Mouse (Mus musculus): ENCODE measurements around the gene Rab3a.

The Rab3a gene

GRCm38 (mm10) chr8:70758616-70759561 lies 4.4 kb downstream of the Rab3a start:
- peak; percentile 47 for DNase-seq (ENCODE audit: low spot score)

DNA sequence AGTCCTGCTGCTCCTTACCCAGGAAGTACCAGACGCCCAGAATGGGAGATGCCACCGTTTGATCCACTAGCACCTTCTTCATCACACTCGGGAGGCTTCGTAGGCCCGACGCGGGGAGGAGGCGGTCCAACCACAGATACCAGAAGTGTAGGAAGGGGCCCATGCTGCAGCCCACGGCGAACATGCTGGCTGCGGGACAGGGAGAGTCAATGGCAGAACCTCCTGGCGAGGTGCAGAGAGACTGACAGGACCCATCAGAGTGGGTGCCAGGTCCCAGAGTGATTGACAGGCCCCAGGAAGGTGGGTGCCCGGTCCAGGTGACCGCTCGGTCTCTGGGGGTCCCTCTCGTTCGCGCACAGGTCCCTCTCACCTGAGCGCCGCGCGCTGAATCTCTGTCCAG lies 5.9 kb downstream of the Rab3a start:
- DNase-seq (ENCODE audit: low spot score) = no peak

DNA sequence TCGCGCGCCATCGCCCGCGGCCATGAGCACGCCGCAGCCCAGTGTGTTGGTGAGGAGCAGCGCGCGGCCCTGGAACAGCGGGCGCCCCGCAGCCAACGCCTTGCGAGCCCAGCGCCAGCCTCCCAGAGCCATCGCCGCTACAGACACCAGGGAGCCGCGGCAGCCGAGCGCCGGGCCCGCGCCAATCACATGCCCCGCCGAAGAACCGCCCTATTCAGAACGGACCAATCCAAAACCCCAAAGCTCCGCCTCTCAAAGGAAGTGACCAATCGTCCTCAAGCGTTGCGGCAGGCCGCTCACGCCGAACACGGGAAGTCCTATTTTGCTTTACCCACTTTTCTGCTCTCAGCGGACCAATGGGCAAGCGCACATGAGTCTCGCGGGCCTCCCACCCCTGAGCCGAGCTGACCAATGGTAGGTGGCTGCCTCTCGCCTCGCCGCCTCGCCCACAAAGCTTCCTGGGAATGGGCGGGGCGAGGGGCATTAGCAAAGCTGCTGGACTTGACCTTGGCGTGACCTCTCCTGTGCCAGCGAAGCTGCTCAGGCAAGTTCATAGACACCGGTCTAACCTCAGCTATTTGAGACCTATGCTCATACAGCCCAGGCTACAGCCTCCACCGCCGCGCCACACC lies 6.4 kb downstream of the Rab3a start, which contains the start of gene Mpv17l2:
Gene Mpv17l2 (minus strand): TSS at position 172 of the 632 bp plus-strand sequence.
- DNase-seq (ENCODE audit: low spot score) = peak; percentile 98

DNA sequence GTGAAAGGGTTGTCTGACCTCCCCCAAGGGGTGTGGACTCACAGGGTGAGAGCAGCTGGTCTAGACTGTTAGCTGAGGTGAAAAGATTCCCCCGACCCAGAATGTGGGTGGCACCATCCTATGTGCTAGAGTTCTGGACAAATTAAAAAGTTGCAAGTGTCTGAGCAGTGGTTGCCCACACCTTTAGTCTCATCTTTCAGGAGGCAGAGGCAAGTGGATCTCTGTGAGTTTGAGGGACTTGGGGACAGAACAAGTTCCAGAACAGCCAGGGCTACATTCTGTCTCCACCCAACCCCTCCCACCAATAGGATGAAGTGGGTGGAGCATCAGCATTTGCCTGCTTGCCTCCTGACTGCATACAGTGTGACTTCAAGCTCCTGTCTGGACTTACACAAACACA lies 7.6 kb downstream of the Rab3a start:
- no peak for DNase-seq (ENCODE audit: low spot score)

GRCm38 (mm10) chr8:70763354-70763753 lies 8.9 kb downstream of the Rab3a start:
- no peak for DNase-seq (ENCODE audit: low spot score)

DNA sequence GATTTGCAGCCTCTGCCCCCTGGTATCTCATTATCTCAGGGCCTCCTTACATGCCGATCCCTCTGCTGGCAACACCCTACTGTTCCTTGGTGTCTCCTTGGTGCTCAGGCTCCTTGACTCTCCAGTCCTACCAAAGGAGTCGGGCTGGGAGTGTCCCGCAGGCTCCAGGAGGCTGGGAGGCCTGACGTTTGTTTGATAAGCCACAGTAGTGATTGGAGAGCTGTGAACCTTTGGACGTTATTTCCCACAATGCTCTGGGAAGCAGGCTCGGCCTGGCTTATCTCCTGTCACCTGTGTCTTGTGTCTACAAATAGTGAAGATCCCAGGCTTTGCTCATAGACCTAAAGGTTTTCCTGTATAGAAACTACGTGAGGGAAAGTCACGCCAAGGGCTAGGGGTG lies 9.5 kb downstream of the Rab3a start:
- no peak for DNase-seq (ENCODE audit: low spot score)

- no peak for DNase-seq (ENCODE audit: low spot score)
Measured at GRCm38 (mm10) chr8:70764676-70765075, 10.2 kb downstream of the Rab3a start.

DNA sequence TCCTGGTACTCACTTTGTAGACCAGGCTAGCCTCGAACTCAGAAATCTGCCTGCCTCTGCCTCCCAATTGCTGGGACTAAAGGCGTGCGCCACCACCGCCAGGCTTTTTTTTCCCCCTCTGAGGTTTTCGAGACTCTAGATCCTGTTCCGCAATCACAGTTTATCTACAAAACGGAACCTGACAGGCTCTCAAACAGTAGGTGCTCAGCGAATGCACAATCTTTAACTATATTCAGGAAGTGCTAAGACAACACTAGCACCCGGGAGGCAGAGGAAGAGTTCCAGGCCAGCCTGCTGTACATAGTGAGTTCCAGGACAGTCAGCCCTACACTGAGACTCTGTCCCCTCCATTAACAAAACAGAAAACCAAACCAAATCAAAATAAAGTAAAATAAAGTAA lies 10.8 kb downstream of the Rab3a start:
- no peak for DNase-seq (ENCODE audit: low spot score)

GRCm38 (mm10) chr8:70765838-70766570 lies 11.5 kb downstream of the Rab3a start:
- no peak for DNase-seq (ENCODE audit: low spot score)

DNA sequence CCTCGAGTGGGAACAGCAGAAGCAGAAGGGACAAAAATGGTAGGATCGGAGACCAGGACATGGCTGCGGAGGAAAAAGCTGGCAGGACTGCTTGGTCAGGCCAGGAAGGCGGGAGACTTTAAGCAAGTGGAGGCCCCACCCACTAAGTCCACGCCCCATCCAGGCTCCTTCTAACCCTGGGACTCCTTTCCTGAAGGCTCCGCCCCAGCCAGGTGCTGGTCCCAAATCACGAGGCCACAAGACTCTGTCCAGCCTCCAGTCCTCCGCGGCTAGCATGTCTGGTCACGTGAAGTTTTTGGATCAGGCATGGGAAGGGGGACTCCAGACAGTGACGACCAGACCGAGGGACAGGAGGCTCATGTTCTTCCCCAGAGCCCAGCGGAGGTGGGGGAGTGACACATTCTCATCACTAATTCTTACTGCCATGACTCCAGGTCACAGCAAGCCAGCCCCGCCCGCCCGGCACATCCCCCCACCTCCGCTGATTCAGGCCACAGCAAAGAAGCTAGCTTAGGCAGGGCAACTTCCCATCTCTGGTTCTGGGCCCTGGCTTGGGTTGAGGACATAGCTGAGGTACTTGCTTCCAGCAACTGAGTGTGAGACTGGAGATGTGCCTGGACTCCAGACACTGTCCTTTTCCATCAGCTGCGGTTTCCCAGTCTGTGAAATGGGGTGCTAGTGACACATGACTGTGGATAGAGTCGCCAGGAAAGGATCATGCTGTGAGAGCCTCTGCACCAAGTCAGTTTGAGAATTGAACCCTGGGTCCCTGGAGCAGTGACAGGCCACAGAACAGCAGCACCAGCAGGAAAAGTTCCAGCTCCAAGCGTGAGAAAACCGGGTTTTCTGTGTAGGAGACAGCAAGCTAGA lies 12.3 kb downstream of the Rab3a start:
- peak; percentile 73 for DNase-seq (ENCODE audit: low spot score)

GRCm38 (mm10) chr8:70767503-70767902 lies 13.0 kb downstream of the Rab3a start:
- no peak for DNase-seq (ENCODE audit: low spot score)

DNA sequence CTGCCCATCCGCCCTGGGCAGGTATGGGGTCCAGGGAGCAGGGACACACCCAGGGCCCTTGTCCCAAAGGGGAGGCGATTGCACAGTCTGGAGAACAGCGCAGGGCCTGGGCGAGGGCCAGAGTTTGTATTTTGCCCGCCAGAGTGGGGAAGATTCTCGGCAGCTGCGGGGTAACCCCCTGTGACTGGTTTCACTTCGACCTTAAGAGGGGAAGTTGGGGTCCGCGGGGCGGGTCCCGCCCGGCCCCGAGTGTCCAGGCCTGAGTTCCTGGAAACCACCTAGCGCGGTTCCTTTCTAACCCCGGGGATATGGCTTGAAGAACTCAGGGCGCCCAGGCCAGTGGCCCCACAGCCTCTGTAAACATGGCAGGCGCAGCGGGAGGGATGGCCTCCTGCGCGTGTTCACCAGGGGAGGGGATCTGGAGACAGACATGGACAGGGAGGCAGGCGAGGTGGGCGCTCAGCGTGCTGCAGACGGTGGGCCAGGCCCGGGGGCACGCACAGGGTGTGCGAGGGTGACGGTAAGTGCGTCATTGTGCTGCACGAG lies 13.8 kb downstream of the Rab3a start:
- no peak for DNase-seq (ENCODE audit: low spot score)

- DNase-seq (ENCODE audit: low spot score) = no peak
Measured at GRCm38 (mm10) chr8:70768956-70769355, 14.5 kb downstream of the Rab3a start.

GRCm38 (mm10) chr8:70769359-70769758 lies 14.9 kb downstream of the Rab3a start:
- peak; percentile 87 for DNase-seq (ENCODE audit: low spot score)

GRCm38 (mm10) chr8:70769858-70770257 lies 15.4 kb downstream of the Rab3a start:
- no peak for DNase-seq (ENCODE audit: low spot score)

DNA sequence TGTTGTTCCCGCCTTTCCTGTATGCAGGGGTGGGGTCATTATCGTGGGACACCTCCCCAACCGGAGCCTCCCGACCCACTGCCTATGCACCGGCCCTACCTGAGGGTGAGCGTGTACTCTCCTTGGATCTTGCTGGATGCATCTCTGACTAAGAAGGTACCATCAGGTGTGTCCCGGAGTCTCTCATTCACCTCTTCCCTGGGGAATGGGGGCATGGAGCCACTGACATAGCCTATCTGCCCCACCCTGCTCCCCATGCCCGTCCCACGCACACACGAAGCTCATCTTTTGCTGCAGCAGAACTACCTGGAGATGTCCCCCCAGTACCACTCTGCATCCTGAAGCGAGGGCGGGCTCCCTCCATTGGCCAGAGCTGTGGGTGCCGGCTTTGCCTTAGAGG lies 16.3 kb downstream of the Rab3a start:
- no peak for DNase-seq (ENCODE audit: low spot score)

GRCm38 (mm10) chr8:70771217-70771616 lies 16.7 kb downstream of the Rab3a start:
- no peak for DNase-seq (ENCODE audit: low spot score)

GRCm38 (mm10) chr8:70772075-70772474 lies 17.6 kb downstream of the Rab3a start:
- DNase-seq (ENCODE audit: low spot score) = no peak

- no peak for DNase-seq (ENCODE audit: low spot score)
Measured at GRCm38 (mm10) chr8:70772890-70773289, 18.4 kb downstream of the Rab3a start.

DNA sequence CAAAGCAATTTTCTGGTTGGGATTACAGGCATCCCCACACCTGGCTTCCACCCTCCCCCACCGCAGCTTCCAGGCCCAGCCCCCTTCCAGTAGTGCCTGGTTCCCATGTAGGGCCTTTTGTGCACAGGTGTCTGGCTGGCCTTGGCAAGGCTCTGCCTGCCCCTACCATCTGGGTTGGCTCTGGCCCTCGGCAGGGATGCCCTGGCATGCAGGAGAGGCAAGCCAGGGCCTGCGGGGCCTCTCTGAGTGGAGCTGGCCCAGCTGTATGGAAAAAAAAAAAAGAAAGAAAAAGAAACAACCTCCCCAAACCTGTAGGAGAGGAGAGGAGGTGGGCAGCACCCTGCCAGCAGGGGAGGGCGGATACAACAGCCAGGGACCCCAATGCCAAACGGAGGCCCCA lies 18.9 kb downstream of the Rab3a start:
- DNase-seq (ENCODE audit: low spot score) = no peak

- peak; percentile 77 for DNase-seq (ENCODE audit: low spot score)
Measured at GRCm38 (mm10) chr8:70773833-70774232, 19.4 kb downstream of the Rab3a start.
